Mouse (Mus musculus): ENCODE measurements around the gene Kif21b. TPM values are rescaled to one million over a fixed set of nuclear protein-coding genes. Genes with fewer than 3 reads are reported as not detected.

Gene Kif21b
- total RNA-seq, 1 experiment: 3.0 TPM

DNA sequence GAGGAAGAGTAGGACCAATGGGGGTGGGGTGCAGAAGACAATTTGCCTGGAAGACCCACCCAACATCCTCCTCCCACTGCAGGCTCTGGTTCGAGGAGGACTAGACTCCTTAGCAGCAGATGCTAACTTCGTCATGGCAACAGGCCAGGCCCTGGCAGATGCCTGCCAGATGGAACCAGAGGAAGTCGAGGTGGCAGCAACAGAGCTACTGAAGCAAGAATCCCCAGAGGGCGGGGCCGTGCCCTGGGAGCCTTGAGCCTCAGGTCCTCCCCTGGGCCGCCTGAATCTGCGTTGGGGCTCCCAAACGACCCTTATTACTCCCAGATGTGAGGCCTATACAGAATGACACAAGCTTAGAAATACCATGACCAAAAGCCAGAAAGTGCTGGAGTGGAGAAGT is 12.3 kb upstream of the Kif21b start:
- peaks cover 0 to 2% of the 10 kb centered on the region in 2 experiments; a peak in 1 of 4 replicates for H3K4me1 ChIP-seq (ENCODE audit: control insufficient read depth in 2 of 2, insufficient read depth in 2 of 2, low read length in 2 of 2, poor library complexity in 1 of 2)
- H3K9ac ChIP-seq (ENCODE audit: insufficient read depth, low read depth, low read length, poor library complexity, severe bottlenecking): no peak overlapping the region
- no peaks in the 10 kb centered on the region for H3K9me3 ChIP-seq (ENCODE audit: control insufficient read depth, insufficient read depth, low read depth, low read length)
- no peak overlapping the region for H3K4me3 ChIP-seq (ENCODE audit: insufficient read depth in 1 of 2, low read depth in 1 of 2, low read length in 2 of 2, poor library complexity in 1 of 2, severe bottlenecking in 1 of 2)
- in situ Hi-C loops (cut with MboI; ENCODE audit: low sequenced_read_pairs in 2 of 2, unreplicated experiment in 2 of 2): no loop called here
- H3K36me3 ChIP-seq (ENCODE audit: control insufficient read depth, insufficient read depth, low read length, poor library complexity, severe bottlenecking): no peaks in the 10 kb centered on the region
- no peak overlapping the region for H3K27ac ChIP-seq (ENCODE audit: insufficient read depth, low read depth, low read length, poor library complexity, severe bottlenecking)
- DNase-seq (ENCODE audit: low read depth, low spot score): no peak
- no peak for TF ChIP-seq MAFK (IDR thresholded peaks at IDR 0.05; ENCODE audit: insufficient read depth, low read depth, low read length)
- TF ChIP-seq CHD2 (IDR thresholded peaks at IDR 0.05; ENCODE audit: low read depth, low read length): no peak
- TF ChIP-seq ZNF384 (IDR thresholded peaks at IDR 0.05; ENCODE audit: low read depth, low read length): no peak
- TF ChIP-seq HCFC1 (IDR thresholded peaks at IDR 0.05; ENCODE audit: borderline replicate concordance, insufficient read depth, low read length): no peak
- TF ChIP-seq ZC3H11A (IDR thresholded peaks at IDR 0.05; ENCODE audit: borderline replicate concordance, low read depth, low read length): no peak

DNA sequence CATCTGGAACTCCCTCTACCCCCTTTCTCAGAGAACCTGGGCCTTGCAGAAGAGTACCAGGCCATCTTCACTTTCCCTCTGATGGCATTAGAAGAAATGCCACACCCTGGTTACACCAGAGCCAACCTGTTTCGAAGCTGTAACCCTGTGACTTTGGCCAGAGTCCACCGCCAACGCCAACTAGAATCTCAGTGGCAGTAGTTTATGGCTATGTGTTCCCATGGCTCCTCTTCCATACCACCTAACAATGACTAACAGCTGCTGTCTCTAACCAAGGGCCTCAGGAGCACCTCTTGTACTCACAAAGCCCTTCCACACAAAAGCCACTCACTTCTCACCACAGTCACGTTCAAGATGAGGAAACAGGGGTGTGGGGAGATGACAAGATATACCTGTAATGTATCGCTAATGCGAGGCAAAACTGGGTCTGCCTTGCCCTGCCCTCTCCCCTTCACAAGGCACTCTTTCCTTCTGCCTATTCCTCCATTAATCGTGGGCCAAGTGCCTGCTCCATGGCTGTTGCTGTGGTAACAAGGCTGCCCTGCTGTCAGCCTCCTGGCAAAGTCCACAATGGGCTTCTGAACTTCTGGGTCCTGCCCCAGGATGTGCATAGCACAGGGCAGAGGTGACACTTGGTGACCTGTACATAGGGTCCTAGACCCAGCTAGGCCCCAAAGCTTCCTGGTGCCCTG is 11.5 kb upstream of the Kif21b start:
- no peak for DNase-seq (ENCODE audit: low read depth, low spot score)
- no peak overlapping the region for H3K9ac ChIP-seq (ENCODE audit: insufficient read depth, low read depth, low read length, poor library complexity, severe bottlenecking)
- H3K27ac ChIP-seq (ENCODE audit: insufficient read depth, low read depth, low read length, poor library complexity, severe bottlenecking): no peak overlapping the region
- in situ Hi-C loops (cut with MboI; ENCODE audit: low sequenced_read_pairs in 2 of 2, unreplicated experiment in 2 of 2): no loop called here
- peaks cover 0 to 2% of the 10 kb centered on the region in 2 experiments; a peak in 1 of 4 replicates for H3K4me1 ChIP-seq (ENCODE audit: control insufficient read depth in 2 of 2, insufficient read depth in 2 of 2, low read length in 2 of 2, poor library complexity in 1 of 2)
- no peak for TF ChIP-seq MAFK (IDR thresholded peaks at IDR 0.05; ENCODE audit: insufficient read depth, low read depth, low read length)
- no peak for TF ChIP-seq ZNF384 (IDR thresholded peaks at IDR 0.05; ENCODE audit: low read depth, low read length)
- TF ChIP-seq CHD2 (IDR thresholded peaks at IDR 0.05; ENCODE audit: low read depth, low read length): no peak
- no peak for TF ChIP-seq HCFC1 (IDR thresholded peaks at IDR 0.05; ENCODE audit: borderline replicate concordance, insufficient read depth, low read length)
- TF ChIP-seq ZC3H11A (IDR thresholded peaks at IDR 0.05; ENCODE audit: borderline replicate concordance, low read depth, low read length): no peak
- no peaks in the 10 kb centered on the region for H3K36me3 ChIP-seq (ENCODE audit: control insufficient read depth, insufficient read depth, low read length, poor library complexity, severe bottlenecking)
- H3K4me3 ChIP-seq (ENCODE audit: insufficient read depth in 1 of 2, low read depth in 1 of 2, low read length in 2 of 2, poor library complexity in 1 of 2, severe bottlenecking in 1 of 2): no peak overlapping the region
- H3K9me3 ChIP-seq (ENCODE audit: control insufficient read depth, insufficient read depth, low read depth, low read length): no peaks in the 10 kb centered on the region

DNA sequence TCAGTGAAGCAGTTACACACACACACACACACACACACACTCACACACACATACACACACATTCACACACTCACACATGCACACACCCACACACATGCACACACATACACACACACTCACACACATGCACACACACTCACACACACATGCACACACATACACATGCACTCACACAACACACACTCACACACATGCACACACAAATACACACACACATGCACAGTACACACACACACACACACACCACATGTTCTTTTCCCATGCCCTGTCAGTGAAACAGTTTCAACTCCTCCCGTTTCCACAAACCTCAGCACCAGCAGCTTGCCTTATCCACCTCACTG is 11.0 kb upstream of the Kif21b start:
- no peak overlapping the region for H3K27ac ChIP-seq (ENCODE audit: insufficient read depth, low read depth, low read length, poor library complexity, severe bottlenecking)

DNA sequence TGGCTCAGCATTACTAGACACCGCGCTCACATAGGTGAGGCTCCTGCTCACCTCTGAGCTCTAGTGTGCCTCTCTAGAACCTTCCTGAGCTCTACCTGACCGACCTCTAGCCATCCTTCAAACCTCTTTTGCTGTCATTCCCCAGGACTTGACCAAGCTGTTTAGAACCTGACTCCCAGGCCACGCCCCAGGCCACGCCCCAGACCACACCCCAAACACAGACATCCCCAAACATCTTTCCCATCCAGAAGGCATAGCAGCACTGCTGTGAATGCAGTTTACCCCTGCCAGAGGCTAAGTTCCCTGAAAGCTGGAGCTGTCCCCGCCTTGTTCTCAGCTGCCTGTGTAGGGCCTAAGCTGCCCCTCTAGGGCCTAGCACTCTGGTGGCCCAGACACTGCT is 10.4 kb upstream of the Kif21b start:
- in situ Hi-C loops (cut with MboI; ENCODE audit: low sequenced_read_pairs in 2 of 2, unreplicated experiment in 2 of 2): no loop called here
- no peak overlapping the region for H3K27ac ChIP-seq (ENCODE audit: insufficient read depth, low read depth, low read length, poor library complexity, severe bottlenecking)
- H3K4me1 ChIP-seq (ENCODE audit: control insufficient read depth in 2 of 2, insufficient read depth in 2 of 2, low read length in 2 of 2, poor library complexity in 1 of 2): peaks cover 0 to 2% of the 10 kb centered on the region in 2 experiments; a peak in 1 of 4 replicates
- H3K4me3 ChIP-seq (ENCODE audit: insufficient read depth in 1 of 2, low read depth in 1 of 2, low read length in 2 of 2, poor library complexity in 1 of 2, severe bottlenecking in 1 of 2): no peak overlapping the region
- H3K9me3 ChIP-seq (ENCODE audit: control insufficient read depth, insufficient read depth, low read depth, low read length): no peaks in the 10 kb centered on the region
- no peaks in the 10 kb centered on the region for H3K36me3 ChIP-seq (ENCODE audit: control insufficient read depth, insufficient read depth, low read length, poor library complexity, severe bottlenecking)
- H3K9ac ChIP-seq (ENCODE audit: insufficient read depth, low read depth, low read length, poor library complexity, severe bottlenecking): no peak overlapping the region
- no peak for DNase-seq (ENCODE audit: low read depth, low spot score)
- TF ChIP-seq ZNF384 (IDR thresholded peaks at IDR 0.05; ENCODE audit: low read depth, low read length) (no peak), MAFK (IDR thresholded peaks at IDR 0.05; ENCODE audit: insufficient read depth, low read depth, low read length) (no peak), ZC3H11A (IDR thresholded peaks at IDR 0.05; ENCODE audit: borderline replicate concordance, low read depth, low read length) (no peak), CHD2 (IDR thresholded peaks at IDR 0.05; ENCODE audit: low read depth, low read length) (no peak), HCFC1 (IDR thresholded peaks at IDR 0.05; ENCODE audit: borderline replicate concordance, insufficient read depth, low read length) (no peak)

More for the DNA sequence above, 11.0 kb upstream of the Kif21b start:
- in situ Hi-C loops (cut with MboI; ENCODE audit: low sequenced_read_pairs in 2 of 2, unreplicated experiment in 2 of 2): no loop called here
- TF ChIP-seq ZC3H11A (IDR thresholded peaks at IDR 0.05; ENCODE audit: borderline replicate concordance, low read depth, low read length) (no peak), ZNF384 (IDR thresholded peaks at IDR 0.05; ENCODE audit: low read depth, low read length) (no peak), CHD2 (IDR thresholded peaks at IDR 0.05; ENCODE audit: low read depth, low read length) (no peak), HCFC1 (IDR thresholded peaks at IDR 0.05; ENCODE audit: borderline replicate concordance, insufficient read depth, low read length) (no peak), MAFK (IDR thresholded peaks at IDR 0.05; ENCODE audit: insufficient read depth, low read depth, low read length) (no peak)
- peaks cover 0 to 2% of the 10 kb centered on the region in 2 experiments; a peak in 1 of 4 replicates for H3K4me1 ChIP-seq (ENCODE audit: control insufficient read depth in 2 of 2, insufficient read depth in 2 of 2, low read length in 2 of 2, poor library complexity in 1 of 2)
- no peaks in the 10 kb centered on the region for H3K9me3 ChIP-seq (ENCODE audit: control insufficient read depth, insufficient read depth, low read depth, low read length)
- no peak overlapping the region for H3K4me3 ChIP-seq (ENCODE audit: insufficient read depth in 1 of 2, low read depth in 1 of 2, low read length in 2 of 2, poor library complexity in 1 of 2, severe bottlenecking in 1 of 2)
- no peak for DNase-seq (ENCODE audit: low read depth, low spot score)
- no peaks in the 10 kb centered on the region for H3K36me3 ChIP-seq (ENCODE audit: control insufficient read depth, insufficient read depth, low read length, poor library complexity, severe bottlenecking)
- no peak overlapping the region for H3K9ac ChIP-seq (ENCODE audit: insufficient read depth, low read depth, low read length, poor library complexity, severe bottlenecking)
